24 mouse cellular contexts compared by ENCODE assay signal in the genomic region with DNA sequence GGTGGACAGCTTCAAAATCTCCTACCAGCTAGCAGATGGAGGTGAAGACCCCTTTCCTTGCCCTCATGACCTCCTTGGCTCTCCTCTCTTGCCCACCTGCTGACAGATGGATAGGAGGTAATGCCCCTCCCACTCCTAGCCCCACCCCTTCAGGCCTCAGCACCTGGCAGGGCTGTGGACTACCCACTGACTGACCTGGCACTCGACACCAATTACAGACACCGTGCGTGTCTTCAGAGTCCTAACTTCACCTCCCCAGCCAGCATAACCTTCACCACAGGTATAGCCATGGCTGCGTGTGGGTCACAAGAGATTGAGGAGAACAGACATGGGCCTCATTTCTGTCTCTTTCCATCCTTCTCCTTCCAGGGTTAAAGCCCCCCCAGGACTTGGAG. TPM values are rescaled to one million over a fixed set of nuclear protein-coding genes. Genes with fewer than 3 reads are reported as not detected.
"Had no signal": no experiment of that assay in that cellular context is flagged by ENCODE, and none has a peak within 500 bp of the region (broad histone marks: within the 10 kb centered on the region; RNA-seq: fewer than 3 reads in every experiment).

No protein-coding gene starts in this region.

- H3K4me3 ChIP-seq: limb, embryonic 13.5 days; liver, embryonic 13.5 days; midbrain, embryonic 12.5 days; midbrain, embryonic 15.5 days; neural tube, embryonic 12.5 days; neural tube, embryonic 15.5 days; stomach, embryonic 15.5 days had no signal

- ATAC-seq: lung, postnatal 0 days; midbrain, embryonic 15.5 days had no signal

- H3K9ac ChIP-seq: limb, embryonic 13.5 days; liver, embryonic 13.5 days; lung, embryonic 14.5 days; midbrain, embryonic 12.5 days; midbrain, embryonic 15.5 days; neural tube, embryonic 12.5 days; neural tube, embryonic 15.5 days; stomach, embryonic 15.5 days had no signal

- H3K27ac ChIP-seq: limb, embryonic 13.5 days; liver, embryonic 13.5 days; macrophage; midbrain, embryonic 12.5 days; midbrain, embryonic 15.5 days; neural tube, embryonic 12.5 days; neural tube, embryonic 15.5 days; stomach, embryonic 15.5 days had no signal

- H3K4me1 ChIP-seq: limb, embryonic 13.5 days; liver, embryonic 13.5 days; midbrain, embryonic 12.5 days; midbrain, embryonic 15.5 days; neural tube, embryonic 12.5 days; neural tube, embryonic 15.5 days; stomach, embryonic 15.5 days had no signal

- H3K27me3 ChIP-seq: limb, embryonic 13.5 days; liver, embryonic 13.5 days; midbrain, embryonic 12.5 days; midbrain, embryonic 15.5 days; neural tube, embryonic 12.5 days; neural tube, embryonic 15.5 days; stomach, embryonic 15.5 days had no signal

- DNase-seq: kidney, adult 18-20 months; kidney, adult 9 months; kidney, postnatal 14 days; kidney, postnatal 4 days; left cerebral cortex, postnatal 4 days; liver; liver, embryonic 13.5 days; lung, embryonic 14.5 days; retina, postnatal 1 day; right cerebral cortex, postnatal 25 days; spleen, adult 18-20 months; thymus, adult 2 months; thymus, postnatal 14 days had no signal

- H3K9me3 ChIP-seq: limb, embryonic 13.5 days; liver, embryonic 13.5 days; midbrain, embryonic 12.5 days; midbrain, embryonic 15.5 days; neural tube, embryonic 12.5 days; neural tube, embryonic 15.5 days; stomach, embryonic 15.5 days had no signal

- H3K4me2 ChIP-seq: limb, embryonic 13.5 days; liver, embryonic 13.5 days; lung, embryonic 14.5 days; midbrain, embryonic 12.5 days; midbrain, embryonic 15.5 days; neural tube, embryonic 12.5 days; neural tube, embryonic 15.5 days; stomach, embryonic 15.5 days had no signal

- H3K36me3 ChIP-seq: limb, embryonic 13.5 days; liver, embryonic 13.5 days; midbrain, embryonic 12.5 days; midbrain, embryonic 15.5 days; neural tube, embryonic 12.5 days; neural tube, embryonic 15.5 days; stomach, embryonic 15.5 days had no signal

RNA-seq across cellular contexts. Expression of gene Cyp21a1, which starts 4.8 kb away (rescaled TPM):
- total RNA-seq: layer of hippocampus, postnatal 14 days; left cerebral cortex, postnatal 14 days; left cerebral cortex, postnatal 4 days; megakaryocyte, adult 5-6 weeks had no signal
- polyA plus RNA-seq: limb, embryonic 13.5 days; liver, embryonic 13.5 days; lung, embryonic 14.5 days; lung, postnatal 0 days; macrophage; midbrain, embryonic 12.5 days; midbrain, embryonic 15.5 days; neural tube, embryonic 12.5 days; neural tube, embryonic 15.5 days had no signal
